Mouse (Mus musculus) lung, adult 2 months (tissue): ENCODE measurements around the gene Cnbd2.
"Not testable (repeated sequence)": the region's sequence is repeated elsewhere in the genome, so short reads cannot be mapped to it uniquely, and the experiment has no call there.

ENCODE experiments used
- CTCF ChIP-seq: fragments of 200-500 bp; IDR thresholded peaks from 2 replicates; pipeline ENCODE4 v1.5.1; 2011; ENCODE audit warnings: mild to moderate bottlenecking, low read length, control low read depth; ENCODE audit not compliant: insufficient read depth
- POLR2A ChIP-seq: fragments of 200-500 bp; IDR thresholded peaks from 2 replicates; pipeline ENCODE4 v1.6.1; 2011; ENCODE audit warnings: low read depth, mild to moderate bottlenecking, control low read depth, low read length, borderline replicate concordance; ENCODE audit errors: extremely low read depth

DNA sequence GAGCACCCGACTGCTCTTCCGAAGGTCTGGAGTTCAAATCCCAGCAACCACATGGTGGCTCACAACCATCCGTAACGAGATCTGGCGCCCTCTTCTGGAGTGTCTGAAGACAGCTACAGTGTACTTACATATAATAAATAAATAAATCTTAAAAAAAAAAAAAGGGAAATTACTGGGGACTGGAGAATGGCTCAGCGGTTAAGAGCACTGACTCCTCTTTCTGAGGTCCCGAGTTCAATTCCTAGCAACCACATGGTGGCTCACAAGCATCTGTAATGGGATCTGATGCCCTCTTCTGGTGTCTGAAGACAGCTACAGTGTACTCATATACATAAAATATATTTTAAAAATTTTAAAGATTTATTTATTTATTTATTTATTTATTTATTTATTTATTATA, 99.2 kb downstream of the Cnbd2 start:
- not testable (repeated sequence) for TF ChIP-seq CTCF, POLR2A
